Mouse (Mus musculus) liver, postnatal 0 days (tissue): ENCODE measurements around the gene Iqgap3. TPM values are rescaled to one million over a fixed set of nuclear protein-coding genes. Genes with fewer than 3 reads are reported as not detected.

Experiments used
- ATAC-seq: fragments of 200-750 bp; cut with Nextera tagmentation; 2 replicates; pipeline ENCODE4 v1.8.0; 2017; ENCODE audit warnings: mild to moderate bottlenecking, moderate library complexity
- DNase-seq: peaks from one replicate; pipeline ENCODE4 v3.0.0-alpha.2; 2016
- H3K27ac ChIP-seq: fragments of 300-500 bp; sonication (generic); 2 replicates; pipeline ENCODE4 v1.5.1; 2014; ENCODE audit warnings: antibody characterized with exemption, moderate library complexity, mild to moderate bottlenecking, low read depth
- H3K27me3 ChIP-seq: fragments of 300-500 bp; sonication (generic); 2 replicates; pipeline ENCODE4 v1.6.1; 2014; ENCODE audit warnings: low read length, control low read depth, mixed read lengths; ENCODE audit not compliant: insufficient read depth
- H3K36me3 ChIP-seq: fragments of 300-500 bp; sonication (generic); replicated peaks from 2 replicates; pipeline ENCODE4 v1.6.1; 2014; ENCODE audit warnings: mild to moderate bottlenecking, control low read depth, low read length, moderate library complexity, mixed read lengths; ENCODE audit not compliant: insufficient read depth
- H3K4me1 ChIP-seq: fragments of 300-500 bp; sonication (generic); 2 replicates; pipeline ENCODE4 v1.6.1; 2014; ENCODE audit warnings: antibody characterized with exemption, mild to moderate bottlenecking, control low read depth; ENCODE audit not compliant: insufficient read depth
- H3K4me2 ChIP-seq: fragments of 300-500 bp; sonication (generic); 2 replicates; pipeline ENCODE4 v1.6.1; 2014; ENCODE audit warnings: low read depth, mild to moderate bottlenecking, low read length, moderate library complexity, mixed read lengths
- H3K4me3 ChIP-seq: fragments of 300-500 bp; sonication (generic); 2 replicates; pipeline ENCODE4 v1.5.1; 2014; ENCODE audit warnings: low read depth, low read length
- H3K9ac ChIP-seq: fragments of 300-500 bp; sonication (generic); replicated peaks from 2 replicates; pipeline ENCODE4 v1.6.1; 2014; ENCODE audit warnings: mild to moderate bottlenecking, moderate library complexity
- H3K9me3 ChIP-seq: fragments of 300-500 bp; sonication (generic); 2 replicates; pipeline ENCODE4 v1.6.1; 2016; ENCODE audit warnings: mild to moderate bottlenecking, control low read depth, low read length, mixed read lengths
- CTCF ChIP-seq: sonication (generic); IDR thresholded peaks from 2 replicates; pipeline ENCODE4 v1.5.1; 2016; ENCODE audit warnings: antibody characterized with exemption, low read depth
- EP300 ChIP-seq: IDR thresholded peaks from 2 replicates; pipeline ENCODE4 v1.6.1; 2016; ENCODE audit warnings: antibody characterized with exemption, low read depth, mild to moderate bottlenecking
- WGBS: fragments of 180-500 bp; shearing (Covaris S2); extraction: QIAGEN DNeasy Blood & Tissue Kit; methylation state at CpG from one replicate; pipeline ENCODE4 v1.1.7; 2014; ENCODE audit not compliant: insufficient replicate concordance; 5-methylcytosine and 5-hydroxymethylcytosine counted together
- polyA plus RNA-seq: library from polyadenylated mRNA; unstranded; fragments of >200 nt; fragmentation: Nextera tagmentation; extraction: Ambion mirVana; gene quantifications from 2 replicates; pipeline ENCODE4 v1.2.1, GENCODE M21; 2015

Gene Iqgap3
- polyA plus RNA-seq, 1 experiment from 2014 or later, result 2.9 TPM

DNA sequence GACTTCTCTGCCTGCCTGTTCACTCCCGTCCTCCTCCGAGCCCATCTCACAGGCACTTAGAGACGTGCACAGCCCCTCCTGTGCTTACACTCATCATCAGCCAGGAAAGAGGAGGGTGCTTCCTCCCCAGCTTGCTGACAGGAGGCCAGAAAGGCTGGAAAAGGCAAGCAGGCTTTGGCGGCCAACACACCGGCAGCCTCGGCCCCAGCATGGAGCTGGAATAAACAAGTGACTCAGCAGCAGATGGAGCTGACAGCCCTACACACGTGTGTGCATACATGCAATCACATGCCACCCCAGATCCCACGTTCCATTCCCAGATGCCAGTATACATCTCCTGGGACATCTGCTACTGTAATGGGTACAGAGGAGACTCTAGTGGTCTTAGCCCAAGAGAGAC is 80.5 kb downstream of the Iqgap3 start:
- 88% methylated on average over 8 of the region's 8 CpGs for whole genome bisulfite sequencing
- H3K27ac ChIP-seq, result no peak overlapping the region

DNA sequence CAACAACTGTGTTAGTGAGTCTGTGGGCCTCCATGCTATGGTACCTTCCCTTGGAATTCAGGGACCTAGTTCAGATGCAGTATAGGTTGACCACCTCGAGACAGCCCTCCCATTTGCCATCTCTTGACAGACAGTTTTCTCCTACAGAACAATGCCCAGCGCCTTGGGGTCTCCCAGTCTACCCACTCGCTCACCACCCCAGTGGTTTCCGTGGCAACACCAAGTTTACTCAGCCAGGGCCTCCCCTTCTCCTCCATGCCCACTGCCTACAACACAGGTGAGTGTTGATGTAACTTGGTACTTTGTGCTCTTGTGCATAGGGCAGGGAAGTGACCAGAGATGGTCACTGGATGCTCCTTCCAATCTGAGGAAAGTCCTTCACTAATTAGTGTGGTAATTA is 81.0 kb downstream of the Iqgap3 start:
- Histone ChIP-seq H3K4me2 (no peak overlapping the region), H3K9me3 (no peaks in the 10 kb centered on the region), H3K36me3 (peaks cover 88% of the 10 kb centered on the region), H3K27ac (no peak overlapping the region), H3K4me3 (no peak overlapping the region), H3K4me1 (0 out of 2 replicates have a peak, but pooled peaks cover 5% of the 10 kb centered on the region), H3K27me3 (no peaks in the 10 kb centered on the region), H3K9ac (no peak overlapping the region)
- no peak for DNase-seq
- 82% methylated on average over 4 of the region's 4 CpGs for WGBS
- no peak for TF ChIP-seq EP300
- no peak for ATAC-seq

More for the DNA sequence above, 80.5 kb downstream of the Iqgap3 start:
- DNase-seq (peak; percentile 12), ATAC-seq (no peak)
- Histone ChIP-seq H3K4me1 (0 out of 2 replicates have a peak, but pooled peaks cover 5% of the 10 kb centered on the region), H3K9me3 (no peaks in the 10 kb centered on the region), H3K4me3 (no peak overlapping the region), H3K27me3 (no peaks in the 10 kb centered on the region), H3K9ac (no peak overlapping the region), H3K36me3 (peaks cover 86% of the 10 kb centered on the region), H3K4me2 (no peak overlapping the region)
- TF ChIP-seq EP300, result no peak

DNA sequence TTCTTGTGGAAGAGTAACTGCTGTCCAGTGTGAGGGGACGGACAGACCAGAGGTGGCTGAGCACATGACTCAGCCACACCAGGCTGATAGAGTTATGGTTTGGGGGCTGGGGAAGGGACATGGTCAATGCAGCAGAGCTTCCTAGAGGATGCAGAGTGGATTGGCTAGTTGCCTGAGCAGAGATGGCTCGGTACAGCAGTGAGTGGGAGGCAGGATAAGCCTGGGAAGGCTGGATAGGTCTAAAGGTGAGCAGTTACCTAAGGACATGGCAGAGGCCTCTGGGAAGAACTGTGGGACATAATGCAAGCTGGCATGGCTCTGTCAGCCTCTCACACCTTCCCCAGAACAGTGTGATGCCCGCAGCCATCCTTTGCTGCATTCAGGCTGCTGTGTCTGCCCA is 82.1 kb downstream of the Iqgap3 start:
- no peaks in the 10 kb centered on the region for H3K27me3 ChIP-seq
- WGBS, result 74% methylated on average over 3 of the region's 3 CpGs
- H3K4me3 ChIP-seq, result no peak overlapping the region
- no peak overlapping the region for H3K4me2 ChIP-seq
- H3K36me3 ChIP-seq, result peaks cover 87% of the 10 kb centered on the region
- no peak overlapping the region for H3K27ac ChIP-seq
- TF ChIP-seq EP300 (no peak), CTCF (no peak)
- DNase-seq, result no peak
- H3K9me3 ChIP-seq, result no peaks in the 10 kb centered on the region
- H3K9ac ChIP-seq, result no peak overlapping the region
- no peak for ATAC-seq
- 0 out of 2 replicates have a peak, but pooled peaks cover 5% of the 10 kb centered on the region for H3K4me1 ChIP-seq

GRCm38 (mm10) chr3:88164263-88164662 is 82.5 kb downstream of the Iqgap3 start:
- WGBS, result 77% methylated on average over 3 of the region's 3 CpGs
- Histone ChIP-seq H3K27ac (no peak overlapping the region), H3K9ac (no peak overlapping the region), H3K4me1 (0 out of 2 replicates have a peak, but pooled peaks cover 5% of the 10 kb centered on the region), H3K9me3 (no peaks in the 10 kb centered on the region), H3K27me3 (no peaks in the 10 kb centered on the region), H3K36me3 (peaks cover 86% of the 10 kb centered on the region), H3K4me2 (no peak overlapping the region), H3K4me3 (no peak overlapping the region)
- TF ChIP-seq CTCF, result no peak
- TF ChIP-seq EP300, result no peak
- DNase-seq (no peak), ATAC-seq (no peak)

DNA sequence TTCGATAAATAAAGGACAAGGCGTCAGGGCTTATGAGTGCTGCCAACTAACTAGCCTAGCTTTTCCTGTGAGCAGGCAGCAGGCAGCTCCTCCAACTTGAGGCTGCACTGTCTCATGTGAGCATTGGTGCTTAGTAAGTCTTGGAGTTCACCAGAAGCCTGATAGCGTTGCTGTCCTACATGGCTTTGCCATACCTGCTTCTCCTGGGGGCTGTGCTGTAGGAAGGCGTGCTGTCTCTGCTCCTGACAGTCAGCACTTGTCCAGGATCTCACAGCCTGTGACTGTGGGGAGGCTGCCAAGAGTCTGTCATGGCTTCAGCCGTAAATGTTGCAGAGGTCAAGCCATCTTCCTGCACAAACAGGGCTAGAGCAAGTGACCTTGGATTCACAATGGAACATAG is 84.3 kb downstream of the Iqgap3 start:
- 0 out of 2 replicates have a peak, but pooled peaks cover 5% of the 10 kb centered on the region for H3K4me1 ChIP-seq
- peak; percentile 38 for DNase-seq
- H3K27ac ChIP-seq, result peak overlapping the region; percentile 51; the same call in 1 of the 2 replicates
- no peaks in the 10 kb centered on the region for H3K27me3 ChIP-seq
- 73% methylated on average over 5 of the region's 5 CpGs for WGBS
- no peaks in the 10 kb centered on the region for H3K9me3 ChIP-seq
- no peak overlapping the region for H3K9ac ChIP-seq
- peaks cover 86% of the 10 kb centered on the region for H3K36me3 ChIP-seq
- no peak overlapping the region for H3K4me3 ChIP-seq
- TF ChIP-seq EP300, result no peak
- no peak for TF ChIP-seq CTCF
- ATAC-seq, result peak; percentile 33; the same call in 1 of the 2 replicates
- no peak overlapping the region for H3K4me2 ChIP-seq

GRCm38 (mm10) chr3:88170361-88170760 is 88.6 kb downstream of the Iqgap3 start:
- H3K9ac ChIP-seq, result no peak overlapping the region

More at GRCm38 (mm10) chr3:88170361-88170760, 88.6 kb downstream of the Iqgap3 start:
- Histone ChIP-seq H3K9me3 (no peaks in the 10 kb centered on the region), H3K4me2 (no peak overlapping the region), H3K36me3 (peaks cover 59% of the 10 kb centered on the region), H3K4me3 (no peak overlapping the region), H3K27ac (no peak overlapping the region), H3K4me1 (0 out of 2 replicates have a peak, but pooled peaks cover 5% of the 10 kb centered on the region), H3K27me3 (no peaks in the 10 kb centered on the region)
- WGBS, result 79% methylated on average over 5 of the region's 5 CpGs
- TF ChIP-seq CTCF, result no peak
- no peak for TF ChIP-seq EP300
- ATAC-seq, result no peak
- DNase-seq, result no peak

Other genes starting within 250 kb of the Iqgap3 start
- 0.74 and 0.75 TPM in 2 replicates for gene Sh2d2a, start 235.2 kb upstream of the Iqgap3 start, polyA plus RNA-seq
- 4.4 and 4.5 TPM in 2 replicates for gene Prcc, start 196.4 kb upstream of the Iqgap3 start, polyA plus RNA-seq
- gene Hdgf, start 175.7 kb upstream of the Iqgap3 start, polyA plus RNA-seq, result 116 and 123 TPM in 2 replicates
- gene Mrpl24, start 162.5 kb upstream of the Iqgap3 start, polyA plus RNA-seq, result 50.3 and 54.1 TPM in 2 replicates
- 12.3 and 13.2 TPM in 2 replicates for gene Isg20l2, start 151.7 kb upstream of the Iqgap3 start, polyA plus RNA-seq
- gene Rrnad1, start 151.3 kb upstream of the Iqgap3 start, polyA plus RNA-seq, result 4.3 TPM in 2 replicates
- gene Crabp2, start 133.3 kb upstream of the Iqgap3 start, polyA plus RNA-seq, result not detected in 2 replicates
- 0.83 and 0.95 TPM in 2 replicates for gene Nes, start 110.9 kb upstream of the Iqgap3 start, polyA plus RNA-seq
- gene Bcan, start 81.7 kb upstream of the Iqgap3 start, polyA plus RNA-seq, result 0.05 TPM in 1 of 2 replicates, not detected in the other
- gene Hapln2, start 54.4 kb upstream of the Iqgap3 start, polyA plus RNA-seq, result not detected in 2 replicates
- 13.1 and 14.3 TPM in 2 replicates for gene Gpatch4, start 38.9 kb upstream of the Iqgap3 start, polyA plus RNA-seq
- gene Naxe, start 23.5 kb upstream of the Iqgap3 start, polyA plus RNA-seq, result 78.0 and 80.1 TPM in 2 replicates
- not detected in 2 replicates for gene Ttc24, start 3.7 kb upstream of the Iqgap3 start, polyA plus RNA-seq
- 5.7 and 6.4 TPM in 2 replicates for gene Mef2d, start 60.4 kb downstream of the Iqgap3 start, polyA plus RNA-seq
- gene Rhbg, start 172.7 kb downstream of the Iqgap3 start, polyA plus RNA-seq, result 6.5 and 7.0 TPM in 2 replicates
- gene Gm38392, start 205.2 kb downstream of the Iqgap3 start, polyA plus RNA-seq, result 0.64 and 1.0 TPM in 2 replicates
- gene Tsacc, start 215.0 kb downstream of the Iqgap3 start, polyA plus RNA-seq, result 6.2 and 7.0 TPM in 2 replicates
- 138 and 151 TPM in 2 replicates for gene Cct3, start 215.1 kb downstream of the Iqgap3 start, polyA plus RNA-seq
- 111 and 114 TPM in 2 replicates for gene Glmp, start 243.1 kb downstream of the Iqgap3 start, polyA plus RNA-seq